ENCODE assay signal across 13 mouse cellular contexts in the genomic region with DNA sequence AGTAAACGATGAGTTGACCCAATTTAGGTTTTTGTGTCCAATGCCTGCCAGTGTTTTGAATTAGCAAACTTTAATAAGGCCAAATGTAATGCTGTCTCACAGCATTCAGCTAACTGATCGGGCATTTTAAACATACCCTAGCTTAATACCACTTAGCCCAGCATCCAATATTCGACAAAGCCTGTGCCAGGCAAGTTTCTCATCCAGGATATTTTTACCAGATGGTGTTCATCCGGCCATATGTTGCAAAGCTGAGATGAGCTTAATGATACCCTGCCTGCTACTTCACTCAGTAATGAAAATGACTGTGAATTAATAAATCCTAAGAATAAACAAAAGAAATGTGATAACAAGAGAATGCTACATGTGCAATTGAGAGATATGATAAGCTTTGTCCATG.
DNase-seq lines count a peak whose midpoint lies in the region; ATAC-seq and TF ChIP-seq lines count a peak whose summit lies in the region.
"Had no signal": no experiment of that assay in that cellular context is flagged by ENCODE, and none has a peak within 500 bp of the region (broad histone marks: within the 10 kb centered on the region; RNA-seq: fewer than 3 reads in every experiment).

No protein-coding gene starts in this region.

- H3K27me3 ChIP-seq in midbrain, postnatal 0 days (ENCODE audit: insufficient read depth, low read length), result no peaks in the 10 kb centered on the region
- no peaks in the 10 kb centered on the region for H3K27me3 ChIP-seq in midbrain, embryonic 16.5 days (ENCODE audit: control insufficient read depth, insufficient read depth, low read depth, low read length)
- no peaks in the 10 kb centered on the region for H3K27me3 ChIP-seq in midbrain, embryonic 13.5 days

- DNase-seq in midbrain, postnatal 0 days (ENCODE audit: low spot score), result peak; percentile 54
- peak; percentile 67 to 69 for DNase-seq in cerebellum, adult 18-20 months
- DNase-seq in cerebellum, postnatal 25 days, result peak; percentile 68 to 73
- peak; percentile 4 to 20 for DNase-seq in layer of hippocampus, postnatal 10 days (ENCODE audit: low spot score in 2 of 2)
- DNase-seq in adrenal gland, postnatal 4 days (ENCODE audit: low spot score in 2 of 2), result no peak
- DNase-seq: adrenal gland, postnatal 36 days; embryo, embryonic 11 days; gastrocnemius, postnatal 36 days; kidney, postnatal 36 days; lung, embryonic 14.5 days had no signal

- H3K4me2 ChIP-seq in midbrain, postnatal 0 days (ENCODE audit: low read depth, low read length, poor library complexity, severe bottlenecking), result no peak overlapping the region
- H3K4me2 ChIP-seq in midbrain, embryonic 16.5 days (ENCODE audit: low read length), result no peak overlapping the region
- no peak overlapping the region for H3K4me2 ChIP-seq in midbrain, embryonic 13.5 days (replicated peaks)
- H3K4me2 ChIP-seq: lung, embryonic 14.5 days had no signal

- TF ChIP-seq CTCF in midbrain, postnatal 0 days (IDR thresholded peaks at IDR 0.05), result no peak

- H3K9ac ChIP-seq in midbrain, postnatal 0 days (replicated peaks; ENCODE audit: low read length, poor library complexity, severe bottlenecking), result no peak overlapping the region
- no peak overlapping the region for H3K9ac ChIP-seq in midbrain, embryonic 16.5 days (ENCODE audit: low read depth, low read length)
- H3K9ac ChIP-seq in midbrain, embryonic 13.5 days (replicated peaks), result no peak overlapping the region
- H3K9ac ChIP-seq: lung, embryonic 14.5 days had no signal

- no peak for ATAC-seq in midbrain, postnatal 0 days (ENCODE audit: low FRiP score)
- ATAC-seq in midbrain, embryonic 16.5 days, result no peak
- no peak for ATAC-seq in midbrain, embryonic 13.5 days
- ATAC-seq: intestine, embryonic 16.5 days had no signal

- no peaks in the 10 kb centered on the region for H3K4me1 ChIP-seq in midbrain, postnatal 0 days (ENCODE audit: insufficient read depth, low read length)
- H3K4me1 ChIP-seq in midbrain, embryonic 16.5 days (ENCODE audit: control insufficient read depth, insufficient read depth, low read length), result no peaks in the 10 kb centered on the region
- H3K4me1 ChIP-seq in midbrain, embryonic 13.5 days (replicated peaks), result no peaks in the 10 kb centered on the region

- H3K9me3 ChIP-seq in midbrain, postnatal 0 days (ENCODE audit: low read length), result no peaks in the 10 kb centered on the region
- no peaks in the 10 kb centered on the region for H3K9me3 ChIP-seq in midbrain, embryonic 16.5 days (replicated peaks; ENCODE audit: control insufficient read depth, low read length, poor library complexity, severe bottlenecking)
- H3K9me3 ChIP-seq in midbrain, embryonic 13.5 days, result no peaks in the 10 kb centered on the region

- no peak overlapping the region for H3K4me3 ChIP-seq in midbrain, postnatal 0 days (ENCODE audit: low read depth, low read length)
- no peak overlapping the region for H3K4me3 ChIP-seq in midbrain, embryonic 16.5 days (ENCODE audit: low read depth, low read length)
- no peak overlapping the region for H3K4me3 ChIP-seq in midbrain, embryonic 13.5 days (replicated peaks)

- H3K36me3 ChIP-seq in midbrain, postnatal 0 days (ENCODE audit: insufficient read depth, low read length), result no peaks in the 10 kb centered on the region
- no peaks in the 10 kb centered on the region for H3K36me3 ChIP-seq in midbrain, embryonic 16.5 days (ENCODE audit: control insufficient read depth, insufficient read depth, low read length)
- no peaks in the 10 kb centered on the region for H3K36me3 ChIP-seq in midbrain, embryonic 13.5 days

- WGBS in midbrain, postnatal 0 days, result 80% methylated on average over 4 of the region's 4 CpGs
- WGBS in midbrain, embryonic 16.5 days, result 71% methylated on average over 4 of the region's 4 CpGs
- 79% methylated on average over 4 of the region's 4 CpGs for WGBS in midbrain, embryonic 13.5 days

- H3K27ac ChIP-seq in midbrain, postnatal 0 days (ENCODE audit: low read depth, low read length), result no peak overlapping the region
- no peak overlapping the region for H3K27ac ChIP-seq in midbrain, embryonic 16.5 days (ENCODE audit: low read length)
- H3K27ac ChIP-seq in midbrain, embryonic 13.5 days, result no peak overlapping the region

Comparison
In these comparisons a context has a peak if more than half of its experiments do, and no peak if none do; other contexts are left out.
1. DNase-seq: peak in midbrain, postnatal 0 days (single experiment), cerebellum, adult 18-20 months (2 of 2), cerebellum, postnatal 25 days (2 of 2) and layer of hippocampus, postnatal 10 days (2 of 2); none in adrenal gland, postnatal 4 days (0 of 2).